Mouse (Mus musculus): Measurements from ENCODE around the gene Dlgap1. TPM values are rescaled to one million over a fixed set of nuclear protein-coding genes. Genes with fewer than 3 reads are reported as not detected.

The Dlgap1 gene
- polyA plus RNA-seq, 1 experiment from 2014 or later = 0.39 TPM

- H3K27me3 ChIP-seq (ENCODE audit: control insufficient read depth, insufficient read depth, low read length) = no peaks in the 10 kb centered on the region
- H3K9ac ChIP-seq (ENCODE audit: low read length) = no peak overlapping the region
- no peak for ATAC-seq (replicated peaks; ENCODE audit: extremely low read depth, insufficient read depth, low FRiP score)
- no peak overlapping the region for H3K27ac ChIP-seq (ENCODE audit: low read length)
- no peaks in the 10 kb centered on the region for H3K4me1 ChIP-seq (ENCODE audit: control insufficient read depth, insufficient read depth, low read length)
- no peak overlapping the region for H3K4me2 ChIP-seq (ENCODE audit: low read depth, low read length)
- H3K9me3 ChIP-seq (replicated peaks; ENCODE audit: control insufficient read depth, low read length) = no peaks in the 10 kb centered on the region
- 66% methylated on average over 3 of the region's 3 CpGs for WGBS
- no peak overlapping the region for H3K4me3 ChIP-seq (ENCODE audit: low read length)
- no peaks in the 10 kb centered on the region for H3K36me3 ChIP-seq (ENCODE audit: control insufficient read depth, insufficient read depth)
These were observed 283.6 kb downstream of the Dlgap1 start for GRCm38 (mm10) chr17:70252476-70252875.

- WGBS = 70% methylated on average over 4 of the region's 4 CpGs
- H3K4me3 ChIP-seq (ENCODE audit: low read length) = no peak overlapping the region
- H3K27ac ChIP-seq (ENCODE audit: low read length) = no peak overlapping the region
- no peaks in the 10 kb centered on the region for H3K4me1 ChIP-seq (ENCODE audit: control insufficient read depth, insufficient read depth, low read length)
- H3K9me3 ChIP-seq (replicated peaks; ENCODE audit: control insufficient read depth, low read length) = no peaks in the 10 kb centered on the region
- H3K36me3 ChIP-seq (ENCODE audit: control insufficient read depth, insufficient read depth) = no peaks in the 10 kb centered on the region
- no peak for ATAC-seq (replicated peaks; ENCODE audit: extremely low read depth, insufficient read depth, low FRiP score)
- no peaks in the 10 kb centered on the region for H3K27me3 ChIP-seq (ENCODE audit: control insufficient read depth, insufficient read depth, low read length)
- no peak overlapping the region for H3K9ac ChIP-seq (ENCODE audit: low read length)
- H3K4me2 ChIP-seq (ENCODE audit: low read depth, low read length) = no peak overlapping the region
These were observed 287.5 kb downstream of the Dlgap1 start for GRCm38 (mm10) chr17:70256371-70256770.

DNA sequence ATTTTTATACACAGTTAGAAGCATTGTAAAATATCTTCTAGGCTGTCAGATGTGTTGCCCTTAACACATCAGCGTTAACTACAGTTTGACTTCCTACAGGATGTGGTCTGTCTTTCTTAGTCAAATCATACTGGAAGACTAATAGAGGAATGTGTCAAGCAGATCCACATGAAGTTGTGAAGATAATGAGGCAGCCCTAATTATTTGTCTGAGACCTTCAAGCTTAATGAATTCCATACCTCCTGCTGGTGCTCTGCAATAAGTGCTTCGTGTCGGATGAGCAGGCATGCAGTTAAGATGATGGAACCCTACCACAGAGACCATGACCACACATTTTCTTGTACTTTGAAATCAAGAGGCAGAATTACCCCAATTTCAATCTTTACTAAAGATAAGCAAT lies 294.3 kb downstream of the Dlgap1 start:
- no peak for ATAC-seq (replicated peaks; ENCODE audit: extremely low read depth, insufficient read depth, low FRiP score)
- Histone ChIP-seq H3K27me3 (ENCODE audit: control insufficient read depth, insufficient read depth, low read length) (no peaks in the 10 kb centered on the region), H3K9ac (ENCODE audit: low read length) (no peak overlapping the region), H3K36me3 (ENCODE audit: control insufficient read depth, insufficient read depth) (no peaks in the 10 kb centered on the region), H3K4me2 (ENCODE audit: low read depth, low read length) (no peak overlapping the region), H3K4me3 (ENCODE audit: low read length) (no peak overlapping the region), H3K9me3 (replicated peaks; ENCODE audit: control insufficient read depth, low read length) (no peaks in the 10 kb centered on the region), H3K27ac (ENCODE audit: low read length) (no peak overlapping the region), H3K4me1 (ENCODE audit: control insufficient read depth, insufficient read depth, low read length) (no peaks in the 10 kb centered on the region)
- 82% methylated on average over 3 of the region's 3 CpGs for WGBS

- no peaks in the 10 kb centered on the region for H3K9me3 ChIP-seq (replicated peaks; ENCODE audit: control insufficient read depth, low read length)
- H3K4me3 ChIP-seq (ENCODE audit: low read length) = no peak overlapping the region
- H3K27ac ChIP-seq (ENCODE audit: low read length) = no peak overlapping the region
- H3K4me1 ChIP-seq (ENCODE audit: control insufficient read depth, insufficient read depth, low read length) = no peaks in the 10 kb centered on the region
- no peak overlapping the region for H3K4me2 ChIP-seq (ENCODE audit: low read depth, low read length)
- no peak overlapping the region for H3K9ac ChIP-seq (ENCODE audit: low read length)
- ATAC-seq (replicated peaks; ENCODE audit: extremely low read depth, insufficient read depth, low FRiP score) = no peak
- 81% methylated on average over 2 of the region's 2 CpGs for WGBS
- no peaks in the 10 kb centered on the region for H3K36me3 ChIP-seq (ENCODE audit: control insufficient read depth, insufficient read depth)
- no peaks in the 10 kb centered on the region for H3K27me3 ChIP-seq (ENCODE audit: control insufficient read depth, insufficient read depth, low read length)
These were observed 303.3 kb downstream of the Dlgap1 start for GRCm38 (mm10) chr17:70272125-70272524.

GRCm38 (mm10) chr17:70287708-70288107 lies 318.8 kb downstream of the Dlgap1 start:
- no peaks in the 10 kb centered on the region for H3K27me3 ChIP-seq (ENCODE audit: control insufficient read depth, insufficient read depth, low read length)

GRCm38 (mm10) chr17:70294106-70294505 lies 325.2 kb downstream of the Dlgap1 start:
- Histone ChIP-seq H3K9me3 (replicated peaks; ENCODE audit: control insufficient read depth, low read length) (no peaks in the 10 kb centered on the region), H3K4me3 (ENCODE audit: low read length) (no peak overlapping the region), H3K4me1 (ENCODE audit: control insufficient read depth, insufficient read depth, low read length) (no peaks in the 10 kb centered on the region), H3K9ac (ENCODE audit: low read length) (no peak overlapping the region), H3K27ac (ENCODE audit: low read length) (no peak overlapping the region), H3K36me3 (ENCODE audit: control insufficient read depth, insufficient read depth) (no peaks in the 10 kb centered on the region), H3K27me3 (ENCODE audit: control insufficient read depth, insufficient read depth, low read length) (no peaks in the 10 kb centered on the region), H3K4me2 (ENCODE audit: low read depth, low read length) (no peak overlapping the region)
- WGBS = 66% methylated on average over 7 of the region's 7 CpGs
- ATAC-seq (replicated peaks; ENCODE audit: extremely low read depth, insufficient read depth, low FRiP score) = no peak

More at GRCm38 (mm10) chr17:70287708-70288107, 318.8 kb downstream of the Dlgap1 start:
- no peak overlapping the region for H3K4me2 ChIP-seq (ENCODE audit: low read depth, low read length)
- H3K9ac ChIP-seq (ENCODE audit: low read length) = no peak overlapping the region
- H3K9me3 ChIP-seq (replicated peaks; ENCODE audit: control insufficient read depth, low read length) = no peaks in the 10 kb centered on the region
- no peak for ATAC-seq (replicated peaks; ENCODE audit: extremely low read depth, insufficient read depth, low FRiP score)
- H3K36me3 ChIP-seq (ENCODE audit: control insufficient read depth, insufficient read depth) = no peaks in the 10 kb centered on the region
- no peak overlapping the region for H3K27ac ChIP-seq (ENCODE audit: low read length)
- no peak overlapping the region for H3K4me3 ChIP-seq (ENCODE audit: low read length)
- WGBS = 82% methylated on average over 2 of the region's 2 CpGs
- no peaks in the 10 kb centered on the region for H3K4me1 ChIP-seq (ENCODE audit: control insufficient read depth, insufficient read depth, low read length)

DNA sequence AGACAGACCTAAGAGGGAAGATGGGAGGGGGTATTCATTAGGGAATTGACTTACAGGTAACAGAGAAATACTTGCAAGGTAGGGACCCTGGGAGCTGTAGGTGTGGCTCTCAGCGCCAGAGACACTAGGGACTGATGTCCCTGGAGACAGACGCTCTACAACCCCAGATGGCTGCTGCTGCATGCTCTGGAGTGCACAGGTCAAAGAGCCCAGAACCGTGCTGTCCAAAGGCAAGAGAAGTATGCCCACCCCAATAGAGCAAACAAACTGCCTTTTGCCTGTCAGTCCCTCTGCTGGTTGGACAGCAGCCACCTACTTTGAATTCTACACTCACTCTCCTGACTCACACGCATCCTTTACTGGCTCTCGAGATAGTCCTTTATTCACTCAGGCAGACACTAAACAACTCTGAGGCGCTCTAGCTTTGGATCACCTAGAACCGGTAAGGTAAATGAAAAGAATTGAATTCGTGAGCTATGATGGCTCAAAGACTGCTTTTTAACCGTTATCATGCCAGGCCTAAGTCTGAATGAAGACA lies 333.1 kb downstream of the Dlgap1 start:
- H3K36me3 ChIP-seq (ENCODE audit: control insufficient read depth, insufficient read depth) = no peaks in the 10 kb centered on the region
- no peaks in the 10 kb centered on the region for H3K27me3 ChIP-seq (ENCODE audit: control insufficient read depth, insufficient read depth, low read length)
- no peak overlapping the region for H3K4me2 ChIP-seq (ENCODE audit: low read depth, low read length)
- H3K27ac ChIP-seq (ENCODE audit: low read length) = no peak overlapping the region
- no peak overlapping the region for H3K9ac ChIP-seq (ENCODE audit: low read length)
- H3K4me3 ChIP-seq (ENCODE audit: low read length) = no peak overlapping the region
- no peak for ATAC-seq (replicated peaks; ENCODE audit: extremely low read depth, insufficient read depth, low FRiP score)
- 65% methylated on average over 9 of the region's 9 CpGs for WGBS
- no peaks in the 10 kb centered on the region for H3K4me1 ChIP-seq (ENCODE audit: control insufficient read depth, insufficient read depth, low read length)
- no peaks in the 10 kb centered on the region for H3K9me3 ChIP-seq (replicated peaks; ENCODE audit: control insufficient read depth, low read length)

- 61% methylated on average over 2 of the region's 2 CpGs for WGBS
- Histone ChIP-seq H3K9ac (ENCODE audit: low read length) (no peak overlapping the region), H3K9me3 (replicated peaks; ENCODE audit: control insufficient read depth, low read length) (no peaks in the 10 kb centered on the region), H3K4me3 (ENCODE audit: low read length) (no peak overlapping the region), H3K36me3 (ENCODE audit: control insufficient read depth, insufficient read depth) (no peaks in the 10 kb centered on the region), H3K4me1 (ENCODE audit: control insufficient read depth, insufficient read depth, low read length) (no peaks in the 10 kb centered on the region), H3K27me3 (ENCODE audit: control insufficient read depth, insufficient read depth, low read length) (no peaks in the 10 kb centered on the region), H3K27ac (ENCODE audit: low read length) (no peak overlapping the region), H3K4me2 (ENCODE audit: low read depth, low read length) (no peak overlapping the region)
- ATAC-seq (replicated peaks; ENCODE audit: extremely low read depth, insufficient read depth, low FRiP score) = no peak
These were observed 333.8 kb downstream of the Dlgap1 start for GRCm38 (mm10) chr17:70302656-70303055.

DNA sequence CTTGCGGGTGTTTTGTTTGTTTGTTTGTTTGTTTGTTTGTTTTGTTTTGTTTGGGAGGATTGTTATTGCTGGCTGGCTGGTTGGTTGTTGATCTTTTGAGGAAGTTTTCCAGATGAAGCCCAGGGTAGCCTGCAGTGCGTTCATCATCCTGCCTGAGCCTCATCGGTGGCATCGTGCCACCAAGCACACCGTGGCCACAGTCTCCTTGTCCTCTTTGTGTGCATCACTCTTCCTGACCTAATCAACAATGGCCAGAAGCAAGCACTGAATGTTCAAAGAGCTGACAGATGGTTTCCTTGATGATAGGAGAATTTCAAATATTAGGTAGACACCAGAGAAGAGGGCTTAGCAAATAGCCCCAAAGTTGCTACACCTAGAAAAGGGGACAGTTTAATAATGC lies 336.1 kb downstream of the Dlgap1 start:
- H3K9ac ChIP-seq (ENCODE audit: low read length) = no peak overlapping the region
- no peaks in the 10 kb centered on the region for H3K4me1 ChIP-seq (ENCODE audit: control insufficient read depth, insufficient read depth, low read length)
- no peaks in the 10 kb centered on the region for H3K36me3 ChIP-seq (ENCODE audit: control insufficient read depth, insufficient read depth)
- WGBS = 81% methylated on average over 5 of the region's 5 CpGs
- ATAC-seq (replicated peaks; ENCODE audit: extremely low read depth, insufficient read depth, low FRiP score) = no peak
- no peak overlapping the region for H3K27ac ChIP-seq (ENCODE audit: low read length)
- no peaks in the 10 kb centered on the region for H3K9me3 ChIP-seq (replicated peaks; ENCODE audit: control insufficient read depth, low read length)
- no peak overlapping the region for H3K4me3 ChIP-seq (ENCODE audit: low read length)
- no peak overlapping the region for H3K4me2 ChIP-seq (ENCODE audit: low read depth, low read length)
- H3K27me3 ChIP-seq (ENCODE audit: control insufficient read depth, insufficient read depth, low read length) = no peaks in the 10 kb centered on the region
